Mouse (Mus musculus): ENCODE measurements around the gene Kcnc3. TPM values are rescaled to one million over a fixed set of nuclear protein-coding genes. Genes with fewer than 3 reads are reported as not detected.
A peak's percentile ranks its signal among the peaks of the same experiment; 100 is the strongest.

Gene Kcnc3
- total RNA-seq, 2 experiments from 2014 or later: not detected

- no peak for ATAC-seq (replicated peaks; ENCODE audit: low FRiP score, poor library complexity, severe bottlenecking)
Observed at GRCm38 (mm10) chr7:44623714-44624542, 33.5 kb downstream of the Kcnc3 start.

- no peak for ATAC-seq (replicated peaks; ENCODE audit: low FRiP score, poor library complexity, severe bottlenecking)
Observed at GRCm38 (mm10) chr7:44624543-44624826, 34.0 kb downstream of the Kcnc3 start.

- ATAC-seq (replicated peaks; ENCODE audit: low FRiP score, poor library complexity, severe bottlenecking): no peak
Observed at GRCm38 (mm10) chr7:44624828-44625227, 34.4 kb downstream of the Kcnc3 start.

GRCm38 (mm10) chr7:44625241-44626067 lies 35.0 kb downstream of the Kcnc3 start:
- ATAC-seq (replicated peaks; ENCODE audit: low FRiP score, poor library complexity, severe bottlenecking): no peak

DNA sequence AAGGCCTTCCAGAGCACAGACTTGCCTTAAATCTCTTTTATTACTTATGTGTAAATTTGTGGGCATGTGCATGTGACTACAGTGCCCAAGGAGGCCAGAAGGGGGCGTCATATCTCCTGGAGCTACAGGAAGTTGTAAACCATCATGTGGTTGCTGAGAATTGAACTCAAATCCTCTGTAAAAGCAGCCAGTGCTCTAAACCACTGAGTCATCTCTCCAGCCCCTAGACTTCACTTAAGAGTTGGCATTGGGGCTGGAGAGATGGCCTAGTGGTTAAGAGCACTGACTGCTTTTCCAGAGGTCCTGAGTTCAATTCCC lies 35.6 kb downstream of the Kcnc3 start:
- no peak for ATAC-seq (replicated peaks; ENCODE audit: low FRiP score, poor library complexity, severe bottlenecking)

DNA sequence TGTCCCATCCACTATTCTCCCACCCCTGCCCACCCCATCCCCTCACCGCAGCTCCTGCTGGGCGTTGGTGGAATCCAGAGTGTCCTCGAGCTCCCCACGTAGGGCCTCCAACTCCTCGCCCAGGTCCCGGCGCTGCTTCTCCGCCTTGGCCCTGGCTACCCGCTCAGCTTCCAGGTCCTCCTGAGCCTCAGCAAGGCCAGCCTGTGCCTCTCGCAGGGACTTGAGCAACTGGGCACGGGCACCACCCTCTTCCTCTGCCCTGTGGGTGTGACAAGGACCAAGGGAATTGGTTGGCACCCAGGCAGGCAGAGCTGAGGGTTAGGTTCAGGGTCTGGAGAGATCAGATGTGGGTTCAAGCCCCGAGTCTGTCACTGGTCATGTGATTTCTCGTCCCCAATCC lies 36.5 kb downstream of the Kcnc3 start:
- ATAC-seq (replicated peaks; ENCODE audit: low FRiP score, poor library complexity, severe bottlenecking): no peak

- no peak for ATAC-seq (replicated peaks; ENCODE audit: low FRiP score, poor library complexity, severe bottlenecking)
Observed at GRCm38 (mm10) chr7:44628402-44629034, 38.1 kb downstream of the Kcnc3 start.

GRCm38 (mm10) chr7:44630437-44630836 lies 40.0 kb downstream of the Kcnc3 start:
- 0 out of 2 replicates have a peak, but pooled peaks have one; percentile 25 for ATAC-seq (replicated peaks; ENCODE audit: low FRiP score, poor library complexity, severe bottlenecking)

DNA sequence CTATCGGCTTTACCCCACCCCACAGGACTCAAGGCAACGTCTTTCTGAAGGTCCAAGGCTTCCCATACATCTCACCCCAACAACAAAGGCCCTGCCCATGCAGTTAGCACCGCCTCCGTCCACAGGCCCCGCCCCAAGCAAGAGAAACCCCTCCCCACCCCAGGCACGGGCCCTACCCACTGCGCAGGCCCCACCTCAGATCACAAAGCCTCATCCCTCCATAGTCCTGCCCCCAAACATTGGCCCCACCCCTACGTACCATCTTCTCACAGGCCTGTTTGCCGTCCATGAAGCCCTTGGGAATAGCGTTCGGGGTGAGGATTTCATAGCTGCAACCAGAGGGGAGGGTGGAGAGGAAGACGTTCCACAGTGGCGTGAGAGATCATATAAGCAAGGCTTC lies 42.2 kb downstream of the Kcnc3 start:
- no peak for ATAC-seq (replicated peaks; ENCODE audit: low FRiP score, poor library complexity, severe bottlenecking)

GRCm38 (mm10) chr7:44633407-44633806 lies 42.9 kb downstream of the Kcnc3 start:
- ATAC-seq (replicated peaks; ENCODE audit: low FRiP score, poor library complexity, severe bottlenecking): no peak

DNA sequence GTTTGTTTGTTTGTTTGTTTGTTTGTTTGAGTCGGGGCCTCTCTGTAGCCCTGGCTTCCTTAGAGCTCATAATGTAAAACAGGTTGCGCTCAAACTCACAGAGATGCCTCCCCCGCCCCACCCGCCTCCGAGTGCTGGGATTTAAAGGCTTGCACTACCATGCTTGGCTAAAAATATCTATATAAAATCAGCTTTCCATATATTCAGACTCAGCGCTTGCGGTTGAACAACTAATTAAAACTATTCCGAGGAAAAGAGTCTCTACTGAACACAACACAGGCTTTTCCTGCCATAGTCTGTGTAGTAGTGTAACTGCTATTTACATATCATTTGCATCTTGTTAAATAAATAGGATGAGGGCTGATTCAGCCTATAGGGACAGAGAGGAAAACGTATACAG lies 46.2 kb downstream of the Kcnc3 start:
- ATAC-seq (replicated peaks; ENCODE audit: low FRiP score, poor library complexity, severe bottlenecking): no peak

DNA sequence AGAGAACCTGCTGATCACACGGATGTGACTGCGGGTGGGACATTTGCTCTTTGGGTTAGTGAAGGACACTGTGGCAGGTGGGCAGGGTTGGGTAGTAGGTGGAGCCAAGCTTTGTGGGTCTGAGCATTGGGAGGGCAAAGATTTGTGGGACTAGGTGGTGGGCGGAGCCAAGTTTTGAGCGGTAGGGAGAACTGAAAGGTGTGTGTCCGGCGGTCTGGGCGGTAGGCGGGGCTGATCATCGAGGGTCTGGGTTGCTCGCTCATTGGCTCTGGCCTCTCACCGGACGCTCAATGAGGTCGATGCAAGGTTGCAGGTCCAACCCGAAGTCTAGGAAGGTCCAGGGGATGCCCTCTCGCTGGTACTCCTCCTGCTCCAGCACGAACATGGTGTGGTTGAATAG lies 48.2 kb downstream of the Kcnc3 start:
- ATAC-seq (replicated peaks; ENCODE audit: low FRiP score, poor library complexity, severe bottlenecking): no peak

DNA sequence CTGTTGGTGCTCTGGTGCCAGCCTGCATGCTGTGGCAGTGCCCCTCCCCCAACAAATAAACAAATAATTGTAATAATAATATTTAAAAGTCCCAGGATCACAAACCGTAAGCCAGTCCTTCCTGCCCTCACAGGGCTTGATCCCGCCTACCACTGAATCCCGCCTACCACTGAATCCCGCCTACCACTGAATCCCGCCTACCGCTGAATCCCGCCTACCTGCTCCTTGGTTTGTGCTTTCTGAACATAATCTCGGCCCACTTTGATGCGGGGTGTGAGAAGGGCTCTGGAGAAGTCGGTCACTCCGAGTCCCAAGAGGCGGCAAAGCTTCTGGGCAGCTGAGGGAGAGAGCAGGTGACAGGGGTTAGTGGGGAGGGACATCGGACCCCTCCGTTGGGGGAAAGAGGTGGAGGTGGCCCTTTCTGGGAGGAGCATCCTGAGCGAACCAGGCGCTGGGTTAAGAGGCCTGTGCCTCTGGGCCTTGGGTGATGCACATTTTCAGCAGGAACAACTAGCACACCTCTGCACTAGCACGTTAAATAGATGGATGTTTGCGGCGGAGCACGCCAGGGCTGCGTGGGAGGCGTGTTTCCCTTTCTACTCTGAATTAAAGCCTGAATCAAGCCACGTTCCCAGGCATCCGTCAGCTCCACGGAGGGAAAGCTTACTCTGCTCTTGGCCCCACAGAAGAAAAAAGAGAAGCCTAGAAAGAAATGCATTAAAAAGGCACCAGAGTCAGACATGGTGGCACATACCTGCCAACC lies 50.6 kb downstream of the Kcnc3 start:
- no peak for ATAC-seq (replicated peaks; ENCODE audit: low FRiP score, poor library complexity, severe bottlenecking)

DNA sequence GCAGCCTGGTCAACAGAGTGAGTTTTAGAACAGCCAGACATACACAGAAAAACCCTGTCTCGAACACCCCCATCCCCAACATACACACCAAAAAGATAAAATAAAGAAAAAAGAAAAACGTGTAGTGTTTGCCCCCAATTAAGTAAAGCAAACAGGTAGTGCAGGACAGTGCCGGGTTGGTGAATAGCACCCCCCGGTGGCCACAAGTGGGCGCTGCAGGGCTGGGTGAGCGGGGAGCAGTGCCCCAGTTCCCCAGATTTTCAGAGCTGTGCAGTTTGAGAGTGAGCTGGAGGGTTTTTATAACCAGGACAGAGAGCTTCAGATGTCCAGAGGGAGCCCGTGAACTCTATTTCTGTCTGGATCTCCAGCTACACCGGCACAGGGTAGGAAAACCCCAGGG lies 51.4 kb downstream of the Kcnc3 start:
- ATAC-seq (replicated peaks; ENCODE audit: low FRiP score, poor library complexity, severe bottlenecking): 0 out of 2 replicates have a peak, but pooled peaks have one; percentile 49

DNA sequence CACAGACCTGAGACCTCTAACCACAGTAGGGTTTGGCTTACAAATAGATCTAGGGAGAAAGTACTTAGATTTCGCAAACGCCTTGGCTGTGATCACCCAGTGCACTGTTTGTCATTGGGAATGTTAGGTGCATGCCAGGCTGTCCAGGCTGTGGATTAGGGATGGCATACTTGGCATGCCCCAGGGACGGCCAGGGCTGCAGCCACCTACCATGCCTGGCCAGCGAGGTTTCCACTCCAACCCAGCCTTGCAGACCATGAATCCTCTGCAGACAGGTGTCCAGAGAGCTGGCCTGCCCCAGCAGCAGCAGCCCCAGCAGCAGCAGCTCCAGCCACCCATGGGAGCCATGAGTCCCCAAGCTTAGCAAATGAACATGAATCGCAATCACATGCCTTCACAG lies 54.8 kb downstream of the Kcnc3 start:
- no peak for ATAC-seq (replicated peaks; ENCODE audit: low FRiP score, poor library complexity, severe bottlenecking)

DNA sequence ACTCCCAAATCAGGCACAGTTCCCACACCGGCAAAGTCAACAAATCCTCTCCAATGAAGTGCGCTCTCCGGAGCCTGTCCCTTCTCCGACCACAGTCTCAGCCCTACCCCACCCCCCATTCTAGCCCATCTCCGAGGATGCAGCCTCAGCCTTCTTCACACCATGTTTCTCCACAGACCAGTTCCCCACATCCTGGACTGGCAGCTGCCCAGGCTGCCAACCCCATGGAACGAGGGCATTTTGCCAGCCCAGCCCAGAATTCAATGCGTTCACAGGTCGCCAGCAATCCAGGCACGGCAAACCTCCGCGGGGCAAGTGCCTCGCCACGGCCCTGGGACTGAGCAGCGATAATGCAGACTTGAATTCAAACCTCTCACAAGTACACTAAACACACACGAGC lies 55.5 kb downstream of the Kcnc3 start:
- ATAC-seq (replicated peaks; ENCODE audit: low FRiP score, poor library complexity, severe bottlenecking): no peak

GRCm38 (mm10) chr7:44647042-44647724 lies 56.7 kb downstream of the Kcnc3 start:
- peak; percentile 52; the same call in 1 of the 2 replicates for ATAC-seq (replicated peaks; ENCODE audit: low FRiP score, poor library complexity, severe bottlenecking)

- ATAC-seq (replicated peaks; ENCODE audit: low FRiP score, poor library complexity, severe bottlenecking): no peak
Observed at GRCm38 (mm10) chr7:44647729-44648128, 57.3 kb downstream of the Kcnc3 start.

DNA sequence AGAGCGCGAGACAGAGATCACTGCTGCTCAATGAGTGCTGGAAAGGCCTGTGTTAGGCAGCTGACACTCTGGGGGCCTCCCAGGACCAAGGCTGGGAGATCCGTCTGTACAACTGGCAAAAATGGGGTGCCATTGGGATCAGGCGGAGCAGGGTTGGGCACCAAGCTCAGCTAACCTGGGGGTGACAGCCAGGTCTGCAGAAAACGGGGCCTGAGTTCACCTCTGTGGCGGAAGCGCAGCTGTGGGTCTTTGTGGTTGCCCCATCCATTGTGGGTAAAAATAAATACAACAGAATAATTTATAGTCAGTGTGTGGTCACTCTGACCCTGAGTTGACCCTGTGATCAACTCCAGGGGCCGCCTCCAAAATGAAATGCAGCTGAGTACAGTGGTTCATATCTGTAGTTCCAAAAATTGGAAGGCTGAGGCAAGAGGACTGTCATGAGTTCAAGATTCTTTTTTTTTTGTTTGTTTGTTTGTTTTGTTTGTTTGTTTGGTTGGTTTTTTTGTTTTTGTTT lies 58.7 kb downstream of the Kcnc3 start:
- ATAC-seq (replicated peaks; ENCODE audit: low FRiP score, poor library complexity, severe bottlenecking): no peak

Measured in erythroid progenitor cell, adult 5-6 weeks (primary cell).